10 mouse cellular contexts compared by ENCODE assay signal in genomic region chr2:65218318-65218717, GRCm38 (mm10). TPM values are rescaled to one million over a fixed set of nuclear protein-coding genes. Genes with fewer than 3 reads are reported as not detected.
DNase-seq lines count a peak whose midpoint lies in the region; ATAC-seq and TF ChIP-seq lines count a peak whose summit lies in the region.
"Had no signal": no experiment of that assay in that cellular context is flagged by ENCODE, and none has a peak within 500 bp of the region (broad histone marks: within the 10 kb centered on the region; RNA-seq: fewer than 3 reads in every experiment).

No protein-coding gene starts in this region.

- ATAC-seq in midbrain, postnatal 0 days (ENCODE audit: low FRiP score): peak; percentile 27; the same call in 1 of the 2 replicates
- no peak for ATAC-seq in midbrain, embryonic 15.5 days (replicated peaks)

- H3K4me3 ChIP-seq in midbrain, postnatal 0 days (ENCODE audit: low read depth, low read length): no peak overlapping the region
- no peak overlapping the region for H3K4me3 ChIP-seq in midbrain, embryonic 15.5 days
- H3K4me3 ChIP-seq: embryonic facial prominence, embryonic 10.5 days; heart, embryonic 13.5 days had no signal

- no peaks in the 10 kb centered on the region for H3K27me3 ChIP-seq in midbrain, postnatal 0 days (ENCODE audit: insufficient read depth, low read length)
- H3K27me3 ChIP-seq in midbrain, embryonic 15.5 days (replicated peaks): no peaks in the 10 kb centered on the region
- H3K27me3 ChIP-seq: heart, embryonic 13.5 days had no signal

- no peaks in the 10 kb centered on the region for H3K36me3 ChIP-seq in midbrain, postnatal 0 days (ENCODE audit: insufficient read depth, low read length)
- H3K36me3 ChIP-seq in midbrain, embryonic 15.5 days (replicated peaks): no peaks in the 10 kb centered on the region
- H3K36me3 ChIP-seq: embryonic facial prominence, embryonic 10.5 days; heart, embryonic 13.5 days had no signal

- no peak overlapping the region for H3K27ac ChIP-seq in midbrain, postnatal 0 days (ENCODE audit: low read depth, low read length)
- H3K27ac ChIP-seq in midbrain, embryonic 15.5 days: no peak overlapping the region
- H3K27ac ChIP-seq: embryonic facial prominence, embryonic 10.5 days; heart, embryonic 13.5 days; macrophage had no signal

- no peaks in the 10 kb centered on the region for H3K4me1 ChIP-seq in midbrain, postnatal 0 days (ENCODE audit: insufficient read depth, low read length)
- no peaks in the 10 kb centered on the region for H3K4me1 ChIP-seq in midbrain, embryonic 15.5 days

- WGBS in midbrain, postnatal 0 days: 85% methylated on average over 9 of the region's 9 CpGs
- 89% methylated on average over 9 of the region's 9 CpGs for WGBS in midbrain, embryonic 15.5 days

- H3K4me2 ChIP-seq in midbrain, postnatal 0 days (ENCODE audit: low read depth, low read length, poor library complexity, severe bottlenecking): no peak overlapping the region
- no peak overlapping the region for H3K4me2 ChIP-seq in midbrain, embryonic 15.5 days
- H3K4me2 ChIP-seq: heart, embryonic 13.5 days had no signal

- peak; percentile 62 for DNase-seq in midbrain, postnatal 0 days (ENCODE audit: low spot score)
- peak; percentile 5 for DNase-seq in cerebellum, adult 8-10 months
- DNase-seq in kidney, adult 11 months: peak; percentile 94
- peak; percentile 84 for DNase-seq in lung, postnatal 25 days (ENCODE audit: low spot score)
- DNase-seq in embryo, embryonic 10 days (ENCODE audit: low spot score): no peak
- no peak for DNase-seq in spleen, postnatal 36 days (ENCODE audit: low spot score in 2 of 2)

- no peak overlapping the region for H3K9ac ChIP-seq in midbrain, postnatal 0 days (replicated peaks; ENCODE audit: low read length, poor library complexity, severe bottlenecking)
- no peak overlapping the region for H3K9ac ChIP-seq in midbrain, embryonic 15.5 days
- H3K9ac ChIP-seq: heart, embryonic 13.5 days had no signal

- no peaks in the 10 kb centered on the region for H3K9me3 ChIP-seq in midbrain, postnatal 0 days (ENCODE audit: low read length)
- H3K9me3 ChIP-seq in midbrain, embryonic 15.5 days: no peaks in the 10 kb centered on the region
- H3K9me3 ChIP-seq: embryonic facial prominence, embryonic 10.5 days; heart, embryonic 13.5 days had no signal

- TF ChIP-seq CTCF in midbrain, postnatal 0 days (IDR thresholded peaks at IDR 0.05): no peak

RNA-seq across cellular contexts. Expression of gene Cobll1, which starts 20.9 kb away (rescaled TPM):
- 2.5 and 5.5 TPM in 2 replicates for total RNA-seq in midbrain, postnatal 0 days (2014; rRNA removed)
- 2.2 and 2.9 TPM in 2 replicates for polyA plus RNA-seq in midbrain, postnatal 0 days (2015; fragmentation: Nextera tagmentation; extraction: Ambion mirVana)
- polyA plus RNA-seq in midbrain, embryonic 15.5 days (2015; fragmentation: Nextera tagmentation; extraction: Ambion mirVana): 3.1 and 3.4 TPM in 2 replicates

Comparison
In these comparisons a context has a peak if more than half of its experiments do, and no peak if none do; other contexts are left out.
1. DNase-seq: peak in midbrain, postnatal 0 days (single experiment), cerebellum, adult 8-10 months (single experiment), kidney, adult 11 months (single experiment) and lung, postnatal 25 days (single experiment); none in embryo, embryonic 10 days (single experiment) and spleen, postnatal 36 days (0 of 2).